Mouse (Mus musculus) stomach, postnatal 0 days (tissue): Measurements from ENCODE around the gene Slc15a1.

Experiments
- CTCF ChIP-seq: IDR thresholded peaks from 2 replicates; pipeline ENCODE4 v1.5.1; 2016; ENCODE audit warnings: antibody characterized with exemption, low read depth, mild to moderate bottlenecking, moderate library complexity
- EP300 ChIP-seq: optimal IDR thresholded peaks from 2 replicates; pipeline ENCODE3; 2016; ENCODE audit warnings: antibody characterized with exemption

DNA sequence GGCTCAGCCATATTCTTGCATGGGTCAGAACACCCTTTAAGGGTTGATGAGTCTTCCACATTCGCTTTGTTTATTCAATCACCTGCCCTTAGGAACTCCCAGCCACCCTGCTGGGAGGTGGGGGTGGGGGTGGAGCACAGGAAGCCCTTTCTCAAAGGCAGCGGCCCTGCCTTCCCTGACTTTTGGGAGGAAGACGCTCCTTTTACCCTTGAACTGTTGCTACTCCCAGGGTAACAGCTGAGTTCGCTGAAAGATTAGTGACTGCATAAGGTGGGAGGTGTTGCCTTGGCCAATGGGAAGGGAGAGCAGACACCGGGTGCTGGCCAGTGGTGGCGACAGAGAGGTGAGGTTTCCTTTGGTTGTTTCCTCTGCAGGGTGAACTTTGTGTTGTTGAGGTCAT, 1.3 kb upstream of the Slc15a1 start:
- TF ChIP-seq EP300 (no peak), CTCF (peak; percentile 11; the same call in 1 of the 2 replicates)
